Mouse (Mus musculus) Muller cell, postnatal 12 days (primary cell): ENCODE measurements at regions not wholly inside any gene's neighbourhood (a gene's known extent, or its start where the extent isn't known, plus 50 kb on each side); places are given as distances from the start of the nearest gene placed in this dataset.

Experiments used
- DNase-seq: peaks from one replicate; pipeline ENCODE4 v3.0.0-alpha.2; 2015; ENCODE audit errors: inconsistent ontology term

- no peak for DNase-seq
These were observed 481.3 kb upstream of the Gm597 start for GRCm38 (mm10) chr1:29261375-29261774.

GRCm38 (mm10) chr1:29216766-29217581, 436.9 kb upstream of the Gm597 start:
- DNase-seq: peak; percentile 13
